Mouse (Mus musculus) embryonic fibroblast, embryonic 13.5 days (primary cell): ENCODE measurements around the gene Gmeb1.

Source experiments
- CTCF ChIP-seq: IDR thresholded peaks from 2 replicates; pipeline ENCODE4 v1.5.1; 2011; ENCODE audit warnings: mild to moderate bottlenecking, control low read depth, low read length, moderate library complexity, borderline replicate concordance; ENCODE audit not compliant: insufficient read depth
- POLR2A ChIP-seq: IDR thresholded peaks from 2 replicates; pipeline ENCODE4 v1.6.1; 2011; ENCODE audit warnings: low read depth, mild to moderate bottlenecking, control low read depth, low read length, moderate library complexity

GRCm38 (mm10) chr4:132291624-132292335 lies 30.4 kb upstream of the Gmeb1 start:
- TF ChIP-seq CTCF, result peak; percentile 53; the same call in 1 of the 2 replicates
- TF ChIP-seq POLR2A, result no peak
